ENCODE assay signal across 8 mouse cellular contexts in genomic region chr11:55470761-55471160, GRCm38 (mm10). TPM values are rescaled to one million over a fixed set of nuclear protein-coding genes. Genes with fewer than 3 reads are reported as not detected.
A peak's percentile ranks its signal among the peaks of the same experiment; 100 is the strongest.
DNase-seq lines count a peak whose midpoint lies in the region; ATAC-seq and TF ChIP-seq lines count a peak whose summit lies in the region.

No protein-coding gene starts in this region.

- H3K4me2 ChIP-seq in CH12.LX (ENCODE audit: insufficient read depth, low read depth, poor library complexity, severe bottlenecking): peak overlapping the region; percentile 73
- peak overlapping the region; percentile 90 for H3K4me2 ChIP-seq in heart, embryonic 15.5 days
- H3K4me2 ChIP-seq in limb, embryonic 15.5 days: peak overlapping the region; percentile 53

- H3K27me3 ChIP-seq in CH12.LX (replicated peaks): no peaks in the 10 kb centered on the region
- H3K27me3 ChIP-seq in heart, embryonic 15.5 days: no peaks in the 10 kb centered on the region
- no peaks in the 10 kb centered on the region for H3K27me3 ChIP-seq in limb, embryonic 15.5 days

- no peak for TF ChIP-seq POLR2A in CH12.LX (IDR thresholded peaks at IDR 0.05; ENCODE audit: low read depth, low read length)

- no peak for ATAC-seq in heart, embryonic 15.5 days (replicated peaks; ENCODE audit: insufficient number of reproducible peaks, insufficient read depth, low FRiP score, low read depth)
- no peak for ATAC-seq in limb, embryonic 15.5 days (ENCODE audit: insufficient number of reproducible peaks, low FRiP score, low TSS enrichment, low read depth)
- no peak for ATAC-seq in frontal cortex, adult (ENCODE audit: low TSS enrichment)
- no peak for ATAC-seq in granulocyte monocyte progenitor cell, adult 5-6 weeks (replicated peaks; ENCODE audit: poor library complexity, severe bottlenecking)

- in situ Hi-C loops in CH12.LX (cut with MboI; ENCODE audit: low pct_ligation_motif_present, low pct_unique_long_range_greater_than_20kb, low sequenced_read_pairs): no loop called here

- no peaks in the 10 kb centered on the region for H3K9me3 ChIP-seq in CH12.LX (replicated peaks; ENCODE audit: low read length)
- H3K9me3 ChIP-seq in heart, embryonic 15.5 days (replicated peaks): no peaks in the 10 kb centered on the region
- H3K9me3 ChIP-seq in limb, embryonic 15.5 days: no peaks in the 10 kb centered on the region

- dilution Hi-C loops in CH12.LX (cut with MboI; ENCODE audit: extremely low pct_ligation_motif_present, extremely low pct_unique_long_range_greater_than_20kb, low sequenced_read_pairs): no loop called here

- H3K27ac ChIP-seq in CH12.LX (ENCODE audit: insufficient read depth, low read depth): no peak overlapping the region
- H3K27ac ChIP-seq in heart, embryonic 15.5 days: peak overlapping the region; percentile 5; the same call in 1 of the 2 replicates
- H3K27ac ChIP-seq in limb, embryonic 15.5 days: peak overlapping the region; percentile 33; the same call in 1 of the 2 replicates

- H3K4me1 ChIP-seq in CH12.LX (ENCODE audit: control insufficient read depth in 1 of 2, insufficient read depth in 2 of 2): peaks cover 10 to 39% of the 10 kb centered on the region in 2 experiments
- peaks cover 35% of the 10 kb centered on the region for H3K4me1 ChIP-seq in heart, embryonic 15.5 days (replicated peaks)
- peaks cover 30% of the 10 kb centered on the region for H3K4me1 ChIP-seq in limb, embryonic 15.5 days

- WGBS in heart, embryonic 15.5 days: 31% methylated on average over 8 of the region's 8 CpGs
- 41% methylated on average over 8 of the region's 8 CpGs for WGBS in limb, embryonic 15.5 days

- H3K36me3 ChIP-seq in CH12.LX (replicated peaks in 1 of 2; ENCODE audit: control insufficient read depth in 1 of 2, insufficient read depth in 1 of 2, low read length in 1 of 2): peaks cover 9 to 35% of the 10 kb centered on the region in 2 experiments
- no peaks in the 10 kb centered on the region for H3K36me3 ChIP-seq in heart, embryonic 15.5 days
- peaks cover 25% of the 10 kb centered on the region for H3K36me3 ChIP-seq in limb, embryonic 15.5 days

- peak overlapping the region; percentile 91 to 100 (median 93) for H3K4me3 ChIP-seq in CH12.LX (replicated peaks in 1 of 3; ENCODE audit: low read depth in 2 of 3, low read length in 2 of 3, poor library complexity in 1 of 3)
- H3K4me3 ChIP-seq in heart, embryonic 15.5 days: peak overlapping the region; percentile 99
- H3K4me3 ChIP-seq in limb, embryonic 15.5 days: peak overlapping the region; percentile 86

- H3K9ac ChIP-seq in CH12.LX (ENCODE audit: insufficient read depth, low read depth): peak overlapping the region; percentile 89
- peak overlapping the region; percentile 99 for H3K9ac ChIP-seq in heart, embryonic 15.5 days
- H3K9ac ChIP-seq in limb, embryonic 15.5 days: peak overlapping the region; percentile 91

- no peak for TF ChIP-seq CTCF in CH12.LX (conservative IDR thresholded peaks at IDR 0.05 in 1 of 2, IDR thresholded peaks at IDR 0.05 in 1 of 2; ENCODE audit: low read depth in 2 of 2, low read length in 2 of 2)

- no peak for TF ChIP-seq EP300 in CH12.LX (IDR thresholded peaks at IDR 0.05; ENCODE audit: low read length)

- H3K79me2 ChIP-seq in CH12.LX (replicated peaks; ENCODE audit: control insufficient read depth, extremely low read depth, insufficient read depth, poor library complexity, severe bottlenecking): peaks cover 59% of the 10 kb centered on the region

- no peak for TF ChIP-seq RAD21 in CH12.LX (IDR thresholded peaks at IDR 0.05; ENCODE audit: low read depth, low read length)

- DNase-seq in cerebellum, adult 11-12 months: peak; percentile 54
- no peak for DNase-seq in cerebellum, postnatal 25 days
- no peak for DNase-seq in CH12.LX (ENCODE audit: extremely low read depth)
- DNase-seq in urinary bladder, adult 18-20 months (ENCODE audit: low spot score in 2 of 2): no peak

TF ChIP-seq in CH12.LX, 34 proteins besides CTCF, POLR2A, EP300 and RAD21:
- TF ChIP-seq E2F4 (IDR thresholded peaks at IDR 0.05; ENCODE audit: insufficient replicate concordance, low read depth, low read length) (no peak), ETS1 (conservative IDR thresholded peaks at IDR 0.05; ENCODE audit: low read depth, low read length) (no peak), MXI1 (IDR thresholded peaks at IDR 0.05; ENCODE audit: low read depth, low read length) (no peak), CHD2 (IDR thresholded peaks at IDR 0.05; ENCODE audit: low read length) (0 out of 2 replicates have a peak, but pooled peaks have one; percentile 7), CHD1 (IDR thresholded peaks at IDR 0.05; ENCODE audit: low read depth, low read length) (peak; percentile 52; the same call in 1 of the 2 replicates), MAZ (IDR thresholded peaks at IDR 0.05; ENCODE audit: low read depth, low read length) (0 out of 2 replicates have a peak, but pooled peaks have one; percentile 25)

RNA-seq across cellular contexts. Expression of gene G3bp1, which starts 1.3 kb away (rescaled TPM):
- total RNA-seq in CH12.LX (2012; rRNA removed) (145 and 182 TPM in 2 replicates), CH12.LX (2014; rRNA removed) (183 and 188 TPM in 2 replicates)
- polyA plus RNA-seq in CH12.LX (2012; ENCODE audit: insufficient read length, low read depth): 202 and 233 TPM in 2 replicates
- 94.4 and 105 TPM in 2 replicates for polyA plus RNA-seq in heart, embryonic 15.5 days (2015; fragmentation: Nextera tagmentation; extraction: Ambion mirVana)
- polyA plus RNA-seq in limb, embryonic 15.5 days (2015; fragmentation: Nextera tagmentation; extraction: Ambion mirVana): 153 and 158 TPM in 2 replicates
- total RNA-seq in granulocyte monocyte progenitor cell, adult 5-6 weeks (2014; fragmentation: Nextera tagmentation): 87.8 and 97.3 TPM in 2 replicates
- 130 and 133 TPM in 2 replicates for total RNA-seq in granulocyte monocyte progenitor cell, adult 5-6 weeks (2017)

RNA-seq across cellular contexts. Expression of gene Atox1, which starts 9.7 kb away (rescaled TPM):
- total RNA-seq in CH12.LX (2012; rRNA removed) (445 and 523 TPM in 2 replicates), CH12.LX (2014; rRNA removed) (382 and 398 TPM in 2 replicates)
- polyA plus RNA-seq in CH12.LX (2012; ENCODE audit: insufficient read length, low read depth): 242 and 264 TPM in 2 replicates
- 252 and 260 TPM in 2 replicates for polyA plus RNA-seq in heart, embryonic 15.5 days (2015; fragmentation: Nextera tagmentation; extraction: Ambion mirVana)
- polyA plus RNA-seq in limb, embryonic 15.5 days (2015; fragmentation: Nextera tagmentation; extraction: Ambion mirVana): 448 and 491 TPM in 2 replicates
- 164 and 224 TPM in 2 replicates for total RNA-seq in granulocyte monocyte progenitor cell, adult 5-6 weeks (2014; fragmentation: Nextera tagmentation)
- 52.8 and 89.1 TPM in 2 replicates for total RNA-seq in granulocyte monocyte progenitor cell, adult 5-6 weeks (2017)

RNA-seq across cellular contexts. Expression of gene Sparc, which starts 47.8 kb away (rescaled TPM):
- total RNA-seq in CH12.LX (2012; rRNA removed) (0.13 and 0.34 TPM in 2 replicates), CH12.LX (2014; rRNA removed) (not detected in 2 replicates)
- polyA plus RNA-seq in CH12.LX (2012; ENCODE audit: insufficient read length, low read depth): 0.40 and 0.57 TPM in 2 replicates
- polyA plus RNA-seq in heart, embryonic 15.5 days (2015; fragmentation: Nextera tagmentation; extraction: Ambion mirVana): 1,914 and 2,149 TPM in 2 replicates
- 3,190 and 4,050 TPM in 2 replicates for polyA plus RNA-seq in limb, embryonic 15.5 days (2015; fragmentation: Nextera tagmentation; extraction: Ambion mirVana)
- total RNA-seq in granulocyte monocyte progenitor cell, adult 5-6 weeks (2014; fragmentation: Nextera tagmentation): not detected in 2 replicates
- total RNA-seq in granulocyte monocyte progenitor cell, adult 5-6 weeks (2017): 0.31 TPM in 1 of 2 replicates, not detected in the other

Comparison
In these comparisons a context has a peak if more than half of its experiments do, and no peak if none do; other contexts are left out.
1. RNA of gene Sparc, which starts 47.8 kb away (polyA plus RNA-seq): 3,190 to 4,050 TPM in limb, embryonic 15.5 days and 1,914 to 2,149 TPM in heart, embryonic 15.5 days; 0.40 to 0.57 TPM in CH12.LX; every median in the first group is over 1,000 times any median in the second.
2. Peak in every context shown above with its lines, with median percentiles within 50 percentile points of each other: H3K4me2 ChIP-seq, H3K4me3 ChIP-seq and H3K9ac ChIP-seq.